Mouse (Mus musculus) forebrain, embryonic 10.5 days (tissue): ENCODE results near the gene Lgals12. TPM values are rescaled to one million over a fixed set of nuclear protein-coding genes. Genes with fewer than 3 reads are reported as not detected.

Experiments used
- DNase-seq: peaks from one replicate; pipeline ENCODE4 v3.0.0-alpha.2; 2017; ENCODE audit warnings: low spot score; ENCODE audit errors: extremely low spot score
- H3K27ac ChIP-seq: fragments of 300-500 bp; sonication (generic); 2 replicates; pipeline ENCODE4 v1.5.1; 2016; ENCODE audit warnings: mild to moderate bottlenecking
- H3K27me3 ChIP-seq: fragments of 300-500 bp; sonication (generic); 2 replicates; pipeline ENCODE4 v1.6.1; 2016; ENCODE audit warnings: mild to moderate bottlenecking; ENCODE audit not compliant: poor library complexity, severe bottlenecking
- H3K36me3 ChIP-seq: fragments of 300-500 bp; sonication (generic); replicated peaks from 2 replicates; pipeline ENCODE4 v1.6.1; 2016; ENCODE audit warnings: mild to moderate bottlenecking, moderate library complexity
- H3K4me1 ChIP-seq: fragments of 300-500 bp; sonication (generic); 2 replicates; pipeline ENCODE4 v1.6.1; 2016
- H3K4me3 ChIP-seq: fragments of 300-500 bp; sonication (generic); 2 replicates; pipeline ENCODE4 v1.5.1; 2016; ENCODE audit warnings: mild to moderate bottlenecking, moderate library complexity
- H3K9me3 ChIP-seq: fragments of 300-500 bp; sonication (generic); 2 replicates; pipeline ENCODE4 v1.6.1; 2016; ENCODE audit warnings: mild to moderate bottlenecking, moderate library complexity
- WGBS: fragments of 180-500 bp; shearing (Covaris S2); methylation state at CpG from one replicate; pipeline ENCODE4 v1.1.7; 2016; 5-methylcytosine and 5-hydroxymethylcytosine counted together
- polyA plus RNA-seq: library from polyadenylated mRNA; unstranded; fragments of >200 nt; fragmentation: Nextera tagmentation; extraction: Ambion mirVana; gene quantifications from 2 replicates; pipeline ENCODE4 v1.2.1, GENCODE M21; 2016

The Lgals12 gene
- polyA plus RNA-seq, 1 experiment from 2014 or later, result 0.11 TPM

GRCm38 (mm10) chr19:7552301-7552673 lies 54.7 kb downstream of the Lgals12 start:
- Histone ChIP-seq H3K4me1 (peaks cover 3% of the 10 kb centered on the region), H3K27me3 (peaks cover 10% of the 10 kb centered on the region), H3K4me3 (no peak overlapping the region), H3K9me3 (no peaks in the 10 kb centered on the region), H3K27ac (no peak overlapping the region), H3K36me3 (no peaks in the 10 kb centered on the region)
- no peak for DNase-seq
- 92% methylated on average over 2 of the region's 2 CpGs for WGBS

GRCm38 (mm10) chr19:7551550-7552300 lies 55.3 kb downstream of the Lgals12 start:
- Histone ChIP-seq H3K36me3 (no peaks in the 10 kb centered on the region), H3K4me1 (no peaks in the 10 kb centered on the region), H3K27me3 (peaks cover 5% of the 10 kb centered on the region), H3K4me3 (no peak overlapping the region), H3K27ac (no peak overlapping the region), H3K9me3 (no peaks in the 10 kb centered on the region)
- WGBS, result 68% methylated on average over 4 of the region's 4 CpGs
- no peak for DNase-seq

- Histone ChIP-seq H3K27me3 (no peaks in the 10 kb centered on the region), H3K4me3 (no peak overlapping the region), H3K27ac (no peak overlapping the region), H3K36me3 (no peaks in the 10 kb centered on the region), H3K9me3 (peaks cover 3% of the 10 kb centered on the region; the same call in 1 of the 2 replicates), H3K4me1 (no peaks in the 10 kb centered on the region)
- 92% methylated on average over 3 of the region's 3 CpGs for WGBS
- no peak for DNase-seq
These were observed 58.1 kb downstream of the Lgals12 start for GRCm38 (mm10) chr19:7548924-7549323.

Other genes starting within 250 kb of the Lgals12 start
- gene Spindoc, start 224.2 kb downstream of the Lgals12 start, polyA plus RNA-seq, result 44.5 and 45.0 TPM in 2 replicates
- gene 2700081O15Rik, start 189.6 kb downstream of the Lgals12 start, polyA plus RNA-seq, result 5.2 TPM in 2 replicates
- 237 and 242 TPM in 2 replicates for gene Rtn3, start 123.9 kb downstream of the Lgals12 start, polyA plus RNA-seq
- 7.3 and 7.8 TPM in 2 replicates for gene Atl3, start 113.2 kb downstream of the Lgals12 start, polyA plus RNA-seq
- gene Pla2g16, start 49.7 kb downstream of the Lgals12 start, polyA plus RNA-seq, result 5.7 and 6.9 TPM in 2 replicates
- gene Hrasls5, start 5.3 kb upstream of the Lgals12 start, polyA plus RNA-seq, result not detected in 2 replicates
- gene Slc22a19, start 104.1 kb upstream of the Lgals12 start, polyA plus RNA-seq, result not detected in 2 replicates
- not detected in 2 replicates for gene Slc22a26, start 195.5 kb upstream of the Lgals12 start, polyA plus RNA-seq